Mouse (Mus musculus): Measurements from ENCODE around the gene Zg16.

The Zg16 gene

DNA sequence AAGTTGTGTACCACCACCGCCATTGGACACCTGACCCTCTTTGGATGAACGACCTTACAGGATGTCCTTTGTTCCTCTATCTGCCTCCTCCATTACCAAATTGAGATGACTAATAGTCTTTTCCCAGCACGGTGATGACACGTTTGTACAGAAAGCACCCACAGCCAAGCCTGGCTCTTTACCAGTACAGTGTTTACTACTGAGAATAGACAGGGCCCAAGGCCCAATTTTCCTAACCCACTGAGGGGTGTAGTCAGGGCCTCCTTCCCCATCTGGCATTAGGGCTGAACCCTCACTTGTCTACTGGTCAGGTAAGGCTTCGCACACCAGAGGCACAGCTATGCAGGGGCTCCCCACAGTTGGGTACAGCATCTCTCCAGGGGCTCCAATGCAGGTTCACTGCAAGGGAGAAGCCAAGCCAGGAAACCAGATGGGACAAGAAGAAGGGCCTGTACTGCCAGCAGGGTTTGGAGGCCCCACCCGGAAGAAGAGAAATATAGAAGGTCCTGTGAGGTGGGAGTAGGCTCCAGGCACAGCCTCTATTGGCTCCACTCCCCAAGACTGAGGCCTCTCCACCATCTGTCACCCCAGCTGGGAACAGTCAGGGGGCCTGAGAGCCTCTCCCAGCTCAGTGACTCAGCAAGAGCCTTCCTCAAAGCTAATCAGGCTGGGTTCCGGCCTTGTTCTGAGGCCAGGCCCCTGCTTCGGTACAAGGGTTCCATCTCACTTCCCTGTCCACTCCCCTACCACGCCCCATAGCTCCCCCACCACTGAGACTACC lies 78.7 kb downstream of the Zg16 start:
- peak; percentile 77 for DNase-seq (ENCODE audit: low read depth, low spot score)

- DNase-seq (ENCODE audit: low read depth, low spot score) = no peak
Observed at GRCm38 (mm10) chr7:127007313-127008024, 79.7 kb downstream of the Zg16 start.

DNA sequence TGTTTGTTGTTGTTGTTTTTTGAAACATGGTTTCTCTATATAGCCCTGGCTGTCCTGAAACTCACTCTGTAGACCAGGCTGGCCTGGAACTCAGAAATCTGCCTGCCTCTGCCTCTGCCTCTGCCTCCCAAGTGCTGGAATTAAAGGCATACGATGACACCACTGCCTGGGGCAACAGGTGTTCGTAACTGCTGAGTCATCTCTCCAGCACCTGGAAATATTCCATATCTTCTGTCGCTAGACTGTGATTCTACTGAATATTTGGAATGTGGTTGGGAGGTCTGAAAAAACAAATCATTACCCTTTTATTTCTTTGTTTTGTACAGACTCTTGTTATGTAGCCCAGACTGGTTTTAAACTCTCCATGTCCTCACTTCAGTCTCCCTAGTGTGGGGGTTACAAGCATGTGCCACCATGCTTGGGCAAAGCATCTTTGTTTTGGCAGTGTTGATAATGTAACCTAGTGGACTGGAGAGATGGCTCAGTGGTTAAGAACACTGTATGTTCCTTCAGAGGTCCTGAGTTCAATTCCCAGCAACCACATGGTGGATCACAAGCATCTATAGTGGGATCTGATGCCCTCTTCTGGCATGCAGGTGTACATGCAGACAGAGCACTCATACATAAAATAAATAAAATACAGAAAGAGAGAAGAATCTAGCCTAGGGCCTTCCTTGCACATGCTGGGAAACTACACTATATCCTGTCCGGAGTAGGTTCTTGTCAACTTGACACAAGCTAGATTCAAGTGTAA lies 82.8 kb downstream of the Zg16 start:
- DNase-seq (ENCODE audit: low read depth, low spot score) = no peak

DNA sequence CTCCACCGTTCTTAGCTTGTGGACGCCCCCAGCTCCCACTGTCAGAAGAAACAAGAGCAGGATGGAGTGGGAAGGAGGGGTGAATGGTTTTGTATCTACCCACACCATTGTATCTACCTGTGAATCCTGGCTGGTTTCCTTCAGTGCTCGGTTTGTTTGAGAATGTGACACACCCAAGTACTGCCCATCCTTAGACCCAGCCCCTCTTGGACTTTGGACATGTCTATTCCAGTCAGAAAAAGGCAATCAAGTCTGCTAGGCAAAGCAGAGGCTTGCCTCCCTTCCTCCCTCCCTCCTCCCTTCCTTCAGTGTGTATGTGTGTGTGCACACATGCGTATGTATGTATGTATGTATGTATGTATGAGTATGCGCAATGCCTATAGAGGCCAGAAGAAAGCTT lies 83.5 kb downstream of the Zg16 start:
- DNase-seq (ENCODE audit: low read depth, low spot score) = no peak

Measured in skeletal muscle tissue, adult 2 months (tissue).